Mouse (Mus musculus) embryonic facial prominence, embryonic 12.5 days (tissue): ENCODE data around the gene Prdm1. TPM values are rescaled to one million over a fixed set of nuclear protein-coding genes. Genes with fewer than 3 reads are reported as not detected.

Experiments used
- ATAC-seq: fragments of 200-750 bp; cut with Nextera tagmentation; 2 replicates; pipeline ENCODE4 v1.8.0; 2017; ENCODE audit not compliant: insufficient number of reproducible peaks, insufficient read depth, low FRiP score, low TSS enrichment
- H3K27ac ChIP-seq: fragments of 300-500 bp; sonication (generic); 2 replicates; pipeline ENCODE4 v1.5.1; 2016; ENCODE audit warnings: mild to moderate bottlenecking
- H3K27me3 ChIP-seq: fragments of 300-500 bp; sonication (generic); 2 replicates; pipeline ENCODE4 v1.6.1; 2016; ENCODE audit warnings: mild to moderate bottlenecking, moderate library complexity
- H3K36me3 ChIP-seq: fragments of 300-500 bp; sonication (generic); 2 replicates; pipeline ENCODE4 v1.6.1; 2016; ENCODE audit warnings: mild to moderate bottlenecking
- H3K4me1 ChIP-seq: fragments of 300-500 bp; sonication (generic); 2 replicates; pipeline ENCODE4 v1.6.1; 2016
- H3K4me2 ChIP-seq: fragments of 300-500 bp; sonication (generic); replicated peaks from 2 replicates; pipeline ENCODE4 v1.6.1; 2016; ENCODE audit warnings: mild to moderate bottlenecking, moderate library complexity
- H3K4me3 ChIP-seq: fragments of 300-500 bp; sonication (generic); 2 replicates; pipeline ENCODE4 v1.5.1; 2016; ENCODE audit warnings: mild to moderate bottlenecking
- H3K9ac ChIP-seq: fragments of 300-500 bp; sonication (generic); 2 replicates; pipeline ENCODE4 v1.6.1; 2016; ENCODE audit warnings: mild to moderate bottlenecking, moderate library complexity
- H3K9me3 ChIP-seq: fragments of 300-500 bp; sonication (generic); 2 replicates; pipeline ENCODE4 v1.6.1; 2016; ENCODE audit warnings: mild to moderate bottlenecking, moderate library complexity
- WGBS: fragments of 180-500 bp; shearing (Covaris S2); methylation state at CpG from one replicate; pipeline ENCODE4 v1.1.7; 2016; 5-methylcytosine and 5-hydroxymethylcytosine counted together
- polyA plus RNA-seq: library from polyadenylated mRNA; unstranded; fragments of >200 nt; fragmentation: Nextera tagmentation; extraction: Ambion mirVana; gene quantifications from 2 replicates; pipeline ENCODE4 v1.2.1, GENCODE M21; 2016

Gene Prdm1
- polyA plus RNA-seq, 1 experiment from 2014 or later = 3.8 TPM

DNA sequence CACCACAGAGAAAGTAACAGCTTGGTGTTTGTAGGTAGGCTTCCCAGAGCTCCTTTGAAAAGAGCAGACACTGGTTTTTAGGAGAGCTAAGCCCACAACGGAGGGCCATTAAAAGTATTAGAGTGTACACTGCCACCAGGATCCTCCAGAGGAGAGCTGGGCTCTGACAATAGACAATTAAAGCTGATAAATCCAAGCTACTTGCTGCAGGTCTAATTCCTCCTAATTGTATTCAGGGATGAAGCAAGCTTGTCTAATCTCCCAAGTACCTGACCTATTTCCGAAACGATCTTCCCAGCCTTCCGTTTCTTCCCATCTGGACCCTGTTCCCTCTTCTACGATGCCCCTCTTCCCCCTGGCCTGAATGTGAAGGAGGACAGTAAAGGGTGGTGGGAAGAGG, 63.7 kb downstream of the Prdm1 start:
- H3K27ac ChIP-seq = no peak overlapping the region
- ATAC-seq = no peak
- H3K9me3 ChIP-seq = no peaks in the 10 kb centered on the region
- WGBS = 53% methylated on average over 5 of the region's 5 CpGs
- H3K9ac ChIP-seq = no peak overlapping the region
- no peak overlapping the region for H3K4me2 ChIP-seq
- H3K4me3 ChIP-seq = no peak overlapping the region
- no peaks in the 10 kb centered on the region for H3K36me3 ChIP-seq
- peaks cover 11% of the 10 kb centered on the region; the same call in 1 of the 2 replicates for H3K4me1 ChIP-seq
- H3K27me3 ChIP-seq = peaks cover 25% of the 10 kb centered on the region

DNA sequence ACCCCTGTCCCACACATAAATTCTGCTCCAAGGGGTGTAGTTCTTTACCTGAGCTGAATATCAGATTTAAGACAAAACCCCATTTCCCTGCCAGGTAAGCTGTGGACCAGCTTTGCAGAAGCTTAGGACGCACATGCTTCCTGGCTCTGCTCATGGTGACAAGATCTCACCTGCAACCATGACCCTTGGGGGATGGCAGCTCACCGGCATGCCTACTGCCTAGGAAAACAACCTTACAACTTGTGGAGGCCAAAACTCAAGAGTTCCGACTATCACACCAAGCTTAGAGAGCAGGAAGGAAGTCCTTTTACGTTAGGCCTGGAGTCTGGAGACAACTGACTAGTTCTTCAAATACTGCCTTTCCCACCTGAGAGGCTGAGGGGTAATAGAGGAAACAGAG, 64.4 kb downstream of the Prdm1 start:
- peaks cover 16% of the 10 kb centered on the region; the same call in 1 of the 2 replicates for H3K4me1 ChIP-seq
- WGBS = 85% methylated on average over 4 of the region's 4 CpGs
- H3K9ac ChIP-seq = no peak overlapping the region
- H3K27ac ChIP-seq = no peak overlapping the region
- H3K4me2 ChIP-seq = no peak overlapping the region
- peaks cover 29% of the 10 kb centered on the region for H3K27me3 ChIP-seq
- H3K4me3 ChIP-seq = no peak overlapping the region
- H3K9me3 ChIP-seq = no peaks in the 10 kb centered on the region
- ATAC-seq = no peak
- no peaks in the 10 kb centered on the region for H3K36me3 ChIP-seq

DNA sequence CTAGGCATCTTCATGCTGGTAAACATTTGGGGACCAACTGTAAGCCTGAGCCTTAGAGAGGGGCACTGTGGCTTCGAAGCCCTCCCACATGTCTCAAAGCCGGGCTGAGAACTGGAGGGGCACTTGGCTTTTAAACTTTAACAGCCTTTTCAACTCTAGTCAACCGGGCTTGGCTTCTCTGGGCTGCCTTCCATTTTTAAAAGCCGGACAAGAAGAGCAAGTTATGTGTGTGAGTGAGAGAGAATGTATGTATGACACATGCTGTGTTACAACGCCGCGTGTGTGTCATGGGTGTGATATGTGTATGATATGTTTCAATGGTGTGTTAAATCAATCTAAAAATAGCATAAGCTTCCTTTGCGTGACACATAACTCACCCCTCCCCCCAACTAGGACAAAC, 66.0 kb downstream of the Prdm1 start:
- Histone ChIP-seq H3K4me2 (no peak overlapping the region), H3K4me3 (no peak overlapping the region), H3K36me3 (no peaks in the 10 kb centered on the region), H3K27ac (no peak overlapping the region), H3K27me3 (peaks cover 33% of the 10 kb centered on the region), H3K9ac (no peak overlapping the region), H3K4me1 (peaks cover 20% of the 10 kb centered on the region; the same call in 1 of the 2 replicates), H3K9me3 (no peaks in the 10 kb centered on the region)
- no peak for ATAC-seq
- 91% methylated on average over 8 of the region's 8 CpGs for WGBS

DNA sequence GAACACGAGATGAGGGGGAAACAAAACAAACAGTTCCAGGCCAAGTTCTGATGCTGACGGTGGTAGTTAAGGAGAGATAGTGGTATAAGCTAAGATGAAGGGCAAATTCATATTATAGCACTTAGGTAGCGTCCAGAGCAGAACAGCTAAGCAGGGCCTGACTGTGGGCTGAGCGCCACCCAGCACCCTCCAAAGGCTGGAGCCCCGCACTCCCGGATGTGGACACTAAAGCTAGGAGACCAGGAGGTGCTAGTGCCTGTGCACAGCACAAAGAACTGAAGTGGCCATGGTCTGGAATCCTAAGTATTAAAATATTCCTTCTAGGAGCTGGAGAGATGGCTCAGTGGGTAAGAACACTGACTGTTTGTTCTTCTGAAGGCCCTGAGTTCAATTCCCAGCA, 67.2 kb downstream of the Prdm1 start:
- Histone ChIP-seq H3K36me3 (no peaks in the 10 kb centered on the region), H3K27me3 (peaks cover 34% of the 10 kb centered on the region), H3K4me1 (peaks cover 29% of the 10 kb centered on the region), H3K9ac (no peak overlapping the region), H3K4me2 (no peak overlapping the region), H3K4me3 (no peak overlapping the region), H3K27ac (no peak overlapping the region), H3K9me3 (no peaks in the 10 kb centered on the region)
- no peak for ATAC-seq
- WGBS = 71% methylated on average over 6 of the region's 6 CpGs

DNA sequence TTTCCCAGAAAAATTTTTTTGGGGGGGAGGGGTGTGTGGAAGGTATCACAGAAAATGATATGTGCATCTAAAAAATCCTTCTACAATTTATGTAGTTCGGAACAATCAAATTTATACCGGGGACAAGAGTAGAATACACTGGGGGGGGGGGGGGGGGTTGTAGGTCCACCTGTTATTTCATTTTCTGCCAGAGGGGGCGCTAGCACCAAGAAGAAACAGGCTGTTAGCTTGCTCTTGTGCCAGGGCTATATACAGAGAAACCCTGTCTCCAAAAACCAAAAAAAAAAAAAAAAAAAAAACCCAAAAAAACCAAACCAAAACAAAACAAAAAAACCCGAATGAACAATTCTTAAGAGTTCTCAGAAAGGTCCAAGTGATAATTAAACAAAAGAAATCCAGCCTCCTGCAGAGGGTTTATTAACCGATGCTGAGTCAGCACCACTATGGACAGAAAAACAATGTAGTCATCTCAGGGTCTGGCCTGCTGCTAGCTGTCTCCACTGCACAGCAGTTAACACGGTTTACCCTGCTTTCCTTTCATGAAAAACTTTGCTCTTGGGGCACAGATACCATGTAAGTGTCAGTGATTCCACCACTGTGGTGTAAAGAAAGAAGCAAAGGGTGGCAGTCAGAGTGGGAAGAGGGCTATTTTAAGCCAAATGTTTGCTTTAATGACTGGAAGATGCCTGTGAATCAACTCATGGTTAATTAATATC, 68.0 kb downstream of the Prdm1 start:
- ATAC-seq = no peak
- no peak overlapping the region for H3K4me2 ChIP-seq

DNA sequence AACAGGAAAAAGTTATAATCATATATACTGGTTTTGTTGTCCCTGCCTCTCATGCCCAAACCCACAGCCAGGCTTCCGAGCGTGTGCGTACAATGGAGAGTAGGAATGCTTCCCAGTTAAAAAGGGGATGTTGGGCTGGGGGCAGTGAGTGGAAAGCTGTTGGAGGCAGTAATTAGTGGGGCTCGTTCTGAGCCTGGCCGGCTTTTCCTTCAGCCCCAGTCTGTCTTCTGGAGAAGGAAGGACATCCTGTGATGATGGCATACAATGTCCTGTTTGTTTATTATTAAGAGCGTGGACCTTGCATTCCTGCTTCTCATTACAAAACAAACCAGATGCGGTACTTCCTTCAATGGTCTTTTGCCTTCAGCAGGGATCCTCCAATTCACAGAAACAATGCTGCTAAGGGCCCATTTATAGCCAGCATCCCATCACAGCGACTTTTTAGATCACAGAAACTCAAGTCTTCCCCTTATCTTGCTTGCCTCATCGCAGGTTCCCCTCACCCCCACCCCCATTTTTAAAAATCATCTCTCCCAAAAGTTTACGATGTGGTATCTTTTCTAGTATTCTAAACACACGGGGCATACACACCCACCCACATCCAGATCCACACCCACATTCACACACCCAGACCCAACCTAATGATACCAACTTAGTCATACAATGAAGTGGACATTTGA, 68.8 kb downstream of the Prdm1 start:
- H3K27me3 ChIP-seq = peaks cover 31% of the 10 kb centered on the region
- no peaks in the 10 kb centered on the region for H3K9me3 ChIP-seq
- H3K4me1 ChIP-seq = peaks cover 18% of the 10 kb centered on the region
- peak overlapping the region; percentile 97 for H3K4me2 ChIP-seq
- no peak overlapping the region for H3K27ac ChIP-seq
- 6% methylated on average over 11 of the region's 11 CpGs for WGBS
- H3K4me3 ChIP-seq = peak overlapping the region; percentile 58
- no peak for ATAC-seq
- H3K36me3 ChIP-seq = no peaks in the 10 kb centered on the region
- no peak overlapping the region for H3K9ac ChIP-seq

More for the DNA sequence above, 68.0 kb downstream of the Prdm1 start:
- 13% methylated on average over 6 of the region's 6 CpGs for WGBS
- H3K36me3 ChIP-seq = no peaks in the 10 kb centered on the region
- no peaks in the 10 kb centered on the region for H3K9me3 ChIP-seq
- peaks cover 39% of the 10 kb centered on the region for H3K27me3 ChIP-seq
- H3K27ac ChIP-seq = no peak overlapping the region
- H3K4me1 ChIP-seq = peaks cover 24% of the 10 kb centered on the region
- H3K9ac ChIP-seq = no peak overlapping the region
- H3K4me3 ChIP-seq = no peak overlapping the region

DNA sequence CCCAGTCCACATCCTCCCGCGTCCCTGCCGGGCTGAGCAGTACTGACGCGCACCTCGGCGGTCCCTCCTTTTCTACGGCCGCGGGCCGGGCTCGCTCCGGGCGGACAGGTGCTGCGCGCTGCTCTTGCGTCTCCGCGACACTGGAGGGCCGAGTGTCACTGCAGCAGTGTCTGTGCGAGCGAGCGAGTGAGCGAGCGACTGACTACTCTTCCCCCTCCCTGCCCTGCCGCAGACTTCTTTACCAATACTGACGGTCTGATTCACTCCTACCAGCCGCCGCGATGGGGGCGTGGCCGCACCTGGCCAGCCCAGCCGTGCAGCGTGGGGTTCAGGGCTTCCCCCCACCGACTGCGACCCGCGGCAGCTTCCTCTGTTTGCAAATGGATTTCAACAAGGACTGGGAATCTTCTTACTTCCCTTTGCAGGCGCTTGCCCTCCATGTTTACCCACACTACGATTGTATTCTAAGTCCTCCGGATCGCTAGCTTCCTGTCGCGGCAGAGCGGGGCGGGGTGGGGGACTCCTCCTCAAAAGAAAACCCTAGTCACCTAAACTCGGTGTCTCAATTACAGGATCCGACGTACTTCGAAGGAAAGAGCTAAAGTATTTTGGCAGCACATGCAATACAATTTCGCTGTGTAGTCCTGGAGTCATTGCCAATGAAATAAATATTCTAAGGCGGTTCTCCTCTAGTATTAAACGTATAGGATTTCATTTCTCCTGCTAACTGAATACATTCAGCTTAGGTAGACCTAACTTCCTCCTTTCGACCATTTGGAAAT, 69.6 kb downstream of the Prdm1 start:
- peaks cover 18% of the 10 kb centered on the region for H3K4me1 ChIP-seq
- H3K27me3 ChIP-seq = peaks cover 24% of the 10 kb centered on the region
- H3K27ac ChIP-seq = no peak overlapping the region
- peak overlapping the region; percentile 97 for H3K4me2 ChIP-seq
- ATAC-seq = peak; percentile 79
- H3K36me3 ChIP-seq = no peaks in the 10 kb centered on the region
- WGBS = under 1% methylated on average over 54 of the region's 54 CpGs
- H3K9me3 ChIP-seq = no peaks in the 10 kb centered on the region
- H3K4me3 ChIP-seq = peak overlapping the region; percentile 58
- peak overlapping the region; percentile 43; the same call in 1 of the 2 replicates for H3K9ac ChIP-seq

DNA sequence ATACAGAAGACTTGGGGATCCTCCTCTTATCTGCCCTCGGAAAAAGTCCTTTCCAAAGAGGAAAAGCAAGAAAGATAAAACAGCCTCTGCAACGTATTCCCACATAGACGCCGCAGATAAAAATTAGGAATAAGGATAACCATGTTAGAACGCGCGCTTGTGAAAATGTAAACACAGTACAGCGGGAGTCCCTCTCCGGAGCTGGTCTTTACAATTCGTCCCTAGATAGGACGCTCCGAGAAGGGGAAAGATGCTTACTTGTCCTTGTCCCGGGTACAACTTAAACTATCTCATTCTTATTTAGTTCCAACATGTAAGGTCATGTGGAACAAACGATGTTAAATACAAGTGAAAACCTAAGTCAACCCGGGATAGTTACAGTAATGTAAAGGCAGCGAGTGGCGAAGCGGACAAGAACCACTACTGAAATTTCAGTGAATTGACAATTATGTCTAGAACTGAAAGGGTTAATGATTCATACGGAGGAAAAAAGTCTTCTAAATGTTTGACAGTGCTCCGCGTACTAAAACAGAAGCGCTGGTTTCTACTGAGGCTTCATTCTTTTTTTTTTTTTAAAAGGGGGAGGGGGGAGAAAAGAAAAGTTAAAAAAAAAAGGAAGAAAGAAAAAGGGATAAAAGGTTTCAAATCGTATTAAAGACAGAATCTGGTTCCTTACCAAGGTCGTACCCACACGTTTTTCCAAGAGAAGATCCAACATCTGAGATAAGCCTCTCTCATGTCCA, 70.3 kb downstream of the Prdm1 start:
- WGBS = under 1% methylated on average over 25 of the region's 25 CpGs
- Histone ChIP-seq H3K27me3 (peaks cover 22% of the 10 kb centered on the region), H3K27ac (no peak overlapping the region), H3K4me2 (peak overlapping the region; percentile 97), H3K9ac (0 out of 2 replicates have a peak overlapping the region, but pooled peaks have one; percentile 43), H3K4me1 (peaks cover 18% of the 10 kb centered on the region), H3K36me3 (no peaks in the 10 kb centered on the region), H3K4me3 (peak overlapping the region; percentile 58), H3K9me3 (no peaks in the 10 kb centered on the region)
- no peak for ATAC-seq

DNA sequence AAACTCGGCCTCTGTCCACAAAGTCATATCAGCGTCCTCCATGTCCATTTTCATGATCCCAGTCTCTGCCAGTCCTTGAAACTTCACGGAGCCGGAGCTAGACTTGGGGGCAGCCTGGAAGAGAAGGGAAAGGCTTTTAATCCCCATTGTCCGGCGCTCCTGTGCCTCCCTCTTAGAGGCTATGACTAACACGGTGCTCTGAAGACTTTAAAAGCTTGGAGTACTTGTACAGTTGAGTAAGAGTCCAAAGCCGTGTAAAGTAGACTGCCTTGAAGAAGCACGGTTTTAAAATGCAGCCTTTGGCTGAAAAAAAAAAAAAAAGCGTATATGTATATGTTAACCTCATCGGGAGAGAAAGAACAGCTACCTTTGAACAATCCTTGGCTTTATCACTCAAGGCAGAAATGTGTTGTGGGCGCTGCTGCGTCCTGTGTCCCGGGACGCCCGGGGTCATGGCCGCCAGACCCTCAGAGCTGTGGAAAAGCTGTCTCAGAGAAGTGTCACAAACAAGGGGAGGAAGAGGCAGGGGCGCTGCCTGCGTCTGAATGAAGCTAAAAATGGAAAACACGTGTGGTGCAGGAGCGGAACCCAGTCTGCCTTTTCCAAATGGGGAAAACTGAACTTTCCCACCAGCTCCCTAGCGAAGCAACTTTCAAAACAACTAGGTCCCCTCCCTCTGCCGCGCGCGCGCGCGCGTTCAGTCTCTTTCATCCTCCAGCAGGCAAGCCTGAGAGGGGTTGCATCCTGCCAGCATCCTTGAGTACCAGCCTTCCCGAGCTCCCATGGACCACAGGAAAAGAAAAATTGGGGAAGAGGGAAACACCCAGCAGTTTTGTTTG, 71.3 kb downstream of the Prdm1 start:
- WGBS = 1% methylated on average over 31 of the region's 31 CpGs
- H3K4me2 ChIP-seq = peak overlapping the region; percentile 97
- no peak overlapping the region for H3K27ac ChIP-seq
- no peak overlapping the region for H3K9ac ChIP-seq
- H3K4me3 ChIP-seq = peak overlapping the region; percentile 58
- H3K36me3 ChIP-seq = no peaks in the 10 kb centered on the region
- no peak for ATAC-seq
- peaks cover 22% of the 10 kb centered on the region for H3K27me3 ChIP-seq
- H3K9me3 ChIP-seq = no peaks in the 10 kb centered on the region
- H3K4me1 ChIP-seq = peaks cover 18% of the 10 kb centered on the region

DNA sequence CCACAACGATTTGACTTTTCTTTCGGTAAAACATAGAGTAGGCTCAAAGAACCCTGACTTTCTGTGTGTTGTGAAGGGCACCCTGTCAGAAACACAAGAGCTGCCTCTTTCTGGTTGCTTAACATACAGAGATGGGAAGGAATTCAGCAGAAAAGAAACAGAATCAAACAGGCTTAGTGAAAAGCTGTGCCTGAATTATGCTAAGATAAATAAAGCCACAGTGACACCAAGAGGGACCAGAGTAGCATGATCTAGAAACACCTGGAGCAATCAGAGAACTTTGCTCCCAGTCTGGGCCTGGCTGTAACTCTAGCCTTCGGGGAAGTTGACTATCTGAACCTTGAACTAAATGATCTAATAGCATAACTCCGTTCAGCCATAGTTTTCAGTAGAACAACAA, 73.5 kb downstream of the Prdm1 start:
- Histone ChIP-seq H3K9me3 (no peaks in the 10 kb centered on the region), H3K4me3 (no peak overlapping the region), H3K4me2 (no peak overlapping the region; the same call in 1 of the 2 replicates), H3K4me1 (peaks cover 18% of the 10 kb centered on the region), H3K27ac (no peak overlapping the region), H3K27me3 (peaks cover 22% of the 10 kb centered on the region), H3K36me3 (no peaks in the 10 kb centered on the region), H3K9ac (no peak overlapping the region)
- 43% methylated on average over 4 of the region's 4 CpGs for WGBS
- ATAC-seq = no peak
